Mouse (Mus musculus) left cerebral cortex, adult 9 months (tissue): Measurements from ENCODE around the gene Gm10318.
A peak's percentile ranks its signal among the peaks of the same experiment; 100 is the strongest.

ENCODE experiments used
- DNase-seq, 2 experiments: peaks; one replicate each; pipeline ENCODE4 v3.0.0; 2022; ENCODE audit warnings: low spot score in 2 of 2

The Gm10318 gene

GRCm38 (mm10) chr10:77852559-77852958, at the start of gene Gm10318:
Gm10318 (plus strand) TSS chr10:77852859.
- no peak for DNase-seq

GRCm38 (mm10) chr10:77804095-77804494, 48.6 kb upstream of the Gm10318 start:
- DNase-seq: no peak

- no peak for DNase-seq
Measured at GRCm38 (mm10) chr10:77811743-77812142, 40.9 kb upstream of the Gm10318 start, which contains the start of gene Gm9507. Gm9507 (minus strand) TSS chr10:77811843.

GRCm38 (mm10) chr10:77814382-77814781, 38.3 kb upstream of the Gm10318 start, which contains the start of gene Gm2696:
Gm2696 (plus strand) TSS chr10:77814682.
- DNase-seq: no peak

- no peak for DNase-seq
Measured at GRCm38 (mm10) chr10:77815514-77815913, 37.1 kb upstream of the Gm10318 start.

GRCm38 (mm10) chr10:77818523-77818922, 34.1 kb upstream of the Gm10318 start:
- no peak for DNase-seq

GRCm38 (mm10) chr10:77819203-77819602, 33.5 kb upstream of the Gm10318 start:
- DNase-seq: no peak

GRCm38 (mm10) chr10:77826951-77827350, 25.7 kb upstream of the Gm10318 start, which contains the start of gene Krtap10-4:
Krtap10-4 (minus strand) TSS chr10:77827095.
- no peak for DNase-seq

- DNase-seq: peak in 1 of 2 experiments; percentile 39
Measured at GRCm38 (mm10) chr10:77835647-77836046, 17.0 kb upstream of the Gm10318 start, which contains the start of gene Krtap10-10. Krtap10-10 (plus strand) TSS chr10:77835947.

GRCm38 (mm10) chr10:77839006-77839405, 13.7 kb upstream of the Gm10318 start:
- DNase-seq: no peak

- no peak for DNase-seq
Measured at GRCm38 (mm10) chr10:77846503-77846902, 6.2 kb upstream of the Gm10318 start, which contains the start of gene Gm36176. Gm36176 (plus strand) TSS chr10:77846803.

GRCm38 (mm10) chr10:77846961-77847360, 5.7 kb upstream of the Gm10318 start:
- DNase-seq: no peak

- DNase-seq: no peak
Measured at GRCm38 (mm10) chr10:77847538-77847937, 5.1 kb upstream of the Gm10318 start.

GRCm38 (mm10) chr10:77861675-77862074, 9.0 kb downstream of the Gm10318 start, which contains the start of gene Gm3285:
Gm3285 (plus strand) TSS chr10:77861975.
- no peak for DNase-seq

GRCm38 (mm10) chr10:77864067-77864761, 11.6 kb downstream of the Gm10318 start:
- no peak for DNase-seq

- no peak for DNase-seq
Measured at GRCm38 (mm10) chr10:77864762-77865143, 12.1 kb downstream of the Gm10318 start.

- DNase-seq: no peak
Measured at GRCm38 (mm10) chr10:77867546-77867945, 14.9 kb downstream of the Gm10318 start.

GRCm38 (mm10) chr10:77869651-77870050, 17.0 kb downstream of the Gm10318 start:
- DNase-seq: no peak

GRCm38 (mm10) chr10:77878985-77879384, 26.3 kb downstream of the Gm10318 start:
- DNase-seq: peak in 1 of 2 experiments; percentile 46

- no peak for DNase-seq
Measured at GRCm38 (mm10) chr10:77880305-77880704, 27.6 kb downstream of the Gm10318 start.

GRCm38 (mm10) chr10:77882553-77882952, 29.9 kb downstream of the Gm10318 start:
- DNase-seq: no peak

GRCm38 (mm10) chr10:77886007-77886747, 33.5 kb downstream of the Gm10318 start:
- DNase-seq: no peak
